Mouse (Mus musculus): ENCODE measurements at regions not wholly inside any gene's neighbourhood (a gene's known extent, or its start where the extent isn't known, plus 50 kb on each side); places are given as distances from the start of the nearest gene placed in this dataset.

DNA sequence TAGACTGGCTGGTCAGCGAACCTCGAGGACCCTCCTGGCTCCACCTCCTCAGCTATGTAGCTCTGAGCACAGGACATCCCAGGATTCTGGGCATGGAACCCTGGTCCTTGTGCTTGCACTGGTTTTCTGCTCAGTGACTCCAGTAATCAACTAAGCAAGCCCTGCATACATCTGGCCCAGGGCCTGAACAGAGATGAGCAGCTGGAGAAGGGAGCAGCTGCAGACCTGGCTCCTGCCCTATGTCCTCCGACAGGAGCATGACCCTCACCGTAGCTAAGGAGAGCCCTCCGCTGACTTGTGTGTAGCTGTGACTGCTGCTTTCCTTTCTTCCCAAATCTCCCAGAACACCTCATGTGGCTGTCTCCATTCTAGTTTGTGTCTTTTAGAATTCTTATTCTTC lies 124.5 kb upstream of the Tut7 start:
- no peak for TF ChIP-seq POLR2A (IDR thresholded peaks at IDR 0.05; ENCODE audit: low read depth, low read length)
- TF ChIP-seq CTCF (IDR thresholded peaks at IDR 0.05; ENCODE audit: borderline replicate concordance, insufficient read depth, low read length): no peak
